Mouse (Mus musculus) forebrain, postnatal 0 days (tissue): ENCODE measurements around the gene Lgals3. TPM values are rescaled to one million over a fixed set of nuclear protein-coding genes. Genes with fewer than 3 reads are reported as not detected.

ENCODE experiments used
- ATAC-seq: fragments of 200-750 bp; cut with Nextera tagmentation; 2 replicates; pipeline ENCODE4 v1.8.0; 2017; ENCODE audit warnings: mild to moderate bottlenecking, moderate library complexity
- DNase-seq: peaks from one replicate; pipeline ENCODE4 v3.0.0-alpha.2; 2015
- H3K27ac ChIP-seq: fragments of 300-500 bp; sonication (generic); 2 replicates; pipeline ENCODE4 v1.5.1; 2014; ENCODE audit warnings: low read depth, mild to moderate bottlenecking, antibody characterized with exemption, low read length, moderate library complexity, mixed read lengths
- H3K27me3 ChIP-seq: fragments of 300-500 bp; sonication (generic); 2 replicates; pipeline ENCODE4 v1.6.1; 2014; ENCODE audit warnings: mild to moderate bottlenecking, low read length, mixed read lengths; ENCODE audit not compliant: insufficient read depth
- H3K36me3 ChIP-seq: fragments of 300-500 bp; sonication (generic); 2 replicates; pipeline ENCODE4 v1.6.1; 2014; ENCODE audit warnings: mild to moderate bottlenecking, moderate library complexity; ENCODE audit not compliant: insufficient read depth
- H3K4me1 ChIP-seq: fragments of 300-500 bp; sonication (generic); 2 replicates; pipeline ENCODE4 v1.6.1; 2014; ENCODE audit warnings: antibody characterized with exemption; ENCODE audit not compliant: insufficient read depth
- H3K4me2 ChIP-seq: fragments of 300-500 bp; sonication (generic); 2 replicates; pipeline ENCODE4 v1.6.1; 2014; ENCODE audit warnings: low read depth, mild to moderate bottlenecking, moderate library complexity
- H3K4me3 ChIP-seq: fragments of 300-500 bp; sonication (generic); 2 replicates; pipeline ENCODE4 v1.5.1; 2014; ENCODE audit warnings: low read depth, low read length, mixed read lengths
- H3K9ac ChIP-seq: fragments of 300-500 bp; sonication (generic); 2 replicates; pipeline ENCODE4 v1.6.1; 2014; ENCODE audit warnings: mild to moderate bottlenecking
- H3K9me3 ChIP-seq: fragments of 300-500 bp; sonication (generic); 2 replicates; pipeline ENCODE4 v1.6.1; 2016; ENCODE audit warnings: low read length
- CTCF ChIP-seq: sonication (generic); IDR thresholded peaks from 2 replicates; pipeline ENCODE4 v1.5.1; 2016; ENCODE audit warnings: antibody characterized with exemption, control low read depth, low read depth
- WGBS: fragments of 180-500 bp; shearing (Covaris S2); extraction: QIAGEN DNeasy Blood & Tissue Kit; methylation state at CpG from one replicate; pipeline ENCODE4 v1.1.7; 2014; 5-methylcytosine and 5-hydroxymethylcytosine counted together
- polyA plus RNA-seq: library from polyadenylated mRNA; unstranded; fragments of >200 nt; fragmentation: Nextera tagmentation; extraction: Ambion mirVana; gene quantifications from 2 replicates; pipeline ENCODE4 v1.2.1, GENCODE M21; 2015
- total RNA-seq: library from RNA; depleted of rRNA; stranded (reverse); fragments of >200 nt; gene quantifications from 2 replicates; pipeline ENCODE4 v1.2.3, GENCODE M21; 2014

Lgals3 gene
- total and polyA plus RNA-seq, 2 experiments from 2014 or later = 2.1 to 9.0 TPM

GRCm38 (mm10) chr14:47383911-47384310, 16.4 kb downstream of the Lgals3 start:
- no peak for DNase-seq
- Histone ChIP-seq H3K9me3 (no peaks in the 10 kb centered on the region), H3K36me3 (no peaks in the 10 kb centered on the region), H3K9ac (no peak overlapping the region), H3K27ac (no peak overlapping the region), H3K4me1 (no peaks in the 10 kb centered on the region), H3K27me3 (no peaks in the 10 kb centered on the region), H3K4me3 (no peak overlapping the region), H3K4me2 (no peak overlapping the region)
- ATAC-seq = no peak
- 82% methylated on average over 7 of the region's 7 CpGs for WGBS
- no peak for TF ChIP-seq CTCF

DNA sequence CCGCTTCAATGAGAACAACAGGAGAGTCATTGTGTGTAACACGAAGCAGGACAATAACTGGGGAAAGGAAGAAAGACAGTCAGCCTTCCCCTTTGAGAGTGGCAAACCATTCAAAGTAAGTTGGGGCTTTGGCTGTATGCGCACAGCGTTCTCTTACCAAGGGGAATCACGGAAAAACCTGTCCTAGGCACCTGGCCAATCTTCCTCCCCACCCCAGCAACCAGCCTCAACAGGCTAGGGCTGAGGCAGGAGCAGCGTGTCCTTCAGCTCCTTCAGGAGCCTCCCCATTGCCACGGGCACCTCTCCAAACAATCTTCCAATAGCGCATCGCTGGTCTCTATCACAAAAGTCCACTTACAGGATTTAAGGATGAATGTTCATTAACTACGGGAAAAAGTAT, 17.1 kb downstream of the Lgals3 start:
- H3K36me3 ChIP-seq = no peaks in the 10 kb centered on the region; the same call in 1 of the 2 replicates
- no peak overlapping the region for H3K4me3 ChIP-seq
- TF ChIP-seq CTCF = no peak
- H3K27ac ChIP-seq = no peak overlapping the region
- no peak overlapping the region for H3K9ac ChIP-seq
- no peak overlapping the region for H3K4me2 ChIP-seq
- ATAC-seq (no peak), DNase-seq (no peak)
- no peaks in the 10 kb centered on the region for H3K27me3 ChIP-seq
- no peaks in the 10 kb centered on the region for H3K4me1 ChIP-seq
- 73% methylated on average over 10 of the region's 10 CpGs for WGBS
- no peaks in the 10 kb centered on the region for H3K9me3 ChIP-seq

- H3K27me3 ChIP-seq = no peaks in the 10 kb centered on the region
- no peak overlapping the region for H3K27ac ChIP-seq
- H3K4me1 ChIP-seq = no peaks in the 10 kb centered on the region
- no peak for TF ChIP-seq CTCF
- 83% methylated on average over 11 of the region's 11 CpGs for WGBS
- no peak overlapping the region for H3K4me3 ChIP-seq
- no peak overlapping the region for H3K4me2 ChIP-seq
- H3K36me3 ChIP-seq = no peaks in the 10 kb centered on the region; the same call in 1 of the 2 replicates
- H3K9ac ChIP-seq = no peak overlapping the region
- ATAC-seq (no peak), DNase-seq (no peak)
- H3K9me3 ChIP-seq = no peaks in the 10 kb centered on the region
Observed at GRCm38 (mm10) chr14:47386125-47386524, 18.6 kb downstream of the Lgals3 start.

GRCm38 (mm10) chr14:47393354-47394094, 26.0 kb downstream of the Lgals3 start:
- WGBS = 96% methylated on average over 10 of the region's 10 CpGs
- Histone ChIP-seq H3K27ac (no peak overlapping the region), H3K4me3 (no peak overlapping the region), H3K36me3 (no peaks in the 10 kb centered on the region; the same call in 1 of the 2 replicates), H3K4me2 (no peak overlapping the region), H3K9ac (no peak overlapping the region), H3K4me1 (no peaks in the 10 kb centered on the region), H3K9me3 (no peaks in the 10 kb centered on the region), H3K27me3 (no peaks in the 10 kb centered on the region)
- DNase-seq (no peak), ATAC-seq (no peak)
- no peak for TF ChIP-seq CTCF

- DNase-seq (no peak), ATAC-seq (no peak)
- no peak for TF ChIP-seq CTCF
- Histone ChIP-seq H3K27me3 (no peaks in the 10 kb centered on the region), H3K4me1 (no peaks in the 10 kb centered on the region), H3K4me2 (no peak overlapping the region), H3K9me3 (no peaks in the 10 kb centered on the region), H3K27ac (no peak overlapping the region), H3K36me3 (no peaks in the 10 kb centered on the region), H3K9ac (no peak overlapping the region), H3K4me3 (no peak overlapping the region)
- WGBS = 96% methylated on average over 6 of the region's 6 CpGs
Observed at GRCm38 (mm10) chr14:47395007-47395406, 27.5 kb downstream of the Lgals3 start.

DNA sequence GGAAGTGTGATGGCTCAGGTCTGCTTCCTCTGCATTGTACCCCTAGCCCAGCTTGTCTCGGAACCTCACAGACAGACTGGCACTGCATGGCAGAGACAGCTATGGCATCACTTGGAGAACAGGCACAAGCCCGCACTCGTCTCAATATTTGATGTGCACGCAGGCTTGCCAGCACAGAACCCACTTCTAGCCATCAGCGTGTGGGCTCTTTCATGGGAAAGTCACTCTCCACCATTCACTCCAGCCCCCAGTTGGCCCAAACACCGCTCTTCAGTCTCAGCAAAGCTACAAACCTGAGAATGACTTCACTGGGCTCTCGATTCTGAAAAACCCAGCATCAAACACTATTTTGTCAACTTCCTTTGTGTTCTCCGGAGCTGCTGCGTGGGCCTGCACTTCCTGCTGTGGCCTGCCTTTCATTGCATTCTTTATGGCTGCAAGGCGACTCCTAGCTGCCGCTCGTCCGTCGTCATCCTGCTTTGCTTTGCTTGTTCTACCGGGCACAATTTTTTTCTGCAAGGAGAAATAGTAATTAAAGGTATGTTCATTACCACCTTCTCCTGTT, 28.0 kb downstream of the Lgals3 start:
- Histone ChIP-seq H3K27me3 (no peaks in the 10 kb centered on the region), H3K27ac (no peak overlapping the region), H3K4me1 (no peaks in the 10 kb centered on the region), H3K9me3 (no peaks in the 10 kb centered on the region), H3K4me3 (no peak overlapping the region), H3K9ac (no peak overlapping the region), H3K4me2 (no peak overlapping the region), H3K36me3 (no peaks in the 10 kb centered on the region)
- ATAC-seq = peak; percentile 63
- 67% methylated on average over 15 of the region's 15 CpGs for WGBS
- TF ChIP-seq CTCF = no peak
- peak; percentile 9 for DNase-seq

GRCm38 (mm10) chr14:47396165-47396652, 28.7 kb downstream of the Lgals3 start:
- peak; percentile 67 for DNase-seq
- 62% methylated on average over 5 of the region's 5 CpGs for WGBS

More at GRCm38 (mm10) chr14:47396165-47396652, 28.7 kb downstream of the Lgals3 start:
- Histone ChIP-seq H3K36me3 (no peaks in the 10 kb centered on the region), H3K9me3 (no peaks in the 10 kb centered on the region), H3K4me1 (no peaks in the 10 kb centered on the region), H3K4me2 (no peak overlapping the region), H3K9ac (no peak overlapping the region), H3K27ac (no peak overlapping the region), H3K27me3 (no peaks in the 10 kb centered on the region), H3K4me3 (no peak overlapping the region)
- ATAC-seq = peak; percentile 70
- TF ChIP-seq CTCF = peak; percentile 75
